Mouse (Mus musculus): ENCODE measurements around the gene Sult2b1. TPM values are rescaled to one million over a fixed set of nuclear protein-coding genes. Genes with fewer than 3 reads are reported as not detected.
A peak's percentile ranks its signal among the peaks of the same experiment; 100 is the strongest.

The Sult2b1 gene
- polyA plus RNA-seq, 1 experiment from 2014 or later, result 1.7 TPM

DNA sequence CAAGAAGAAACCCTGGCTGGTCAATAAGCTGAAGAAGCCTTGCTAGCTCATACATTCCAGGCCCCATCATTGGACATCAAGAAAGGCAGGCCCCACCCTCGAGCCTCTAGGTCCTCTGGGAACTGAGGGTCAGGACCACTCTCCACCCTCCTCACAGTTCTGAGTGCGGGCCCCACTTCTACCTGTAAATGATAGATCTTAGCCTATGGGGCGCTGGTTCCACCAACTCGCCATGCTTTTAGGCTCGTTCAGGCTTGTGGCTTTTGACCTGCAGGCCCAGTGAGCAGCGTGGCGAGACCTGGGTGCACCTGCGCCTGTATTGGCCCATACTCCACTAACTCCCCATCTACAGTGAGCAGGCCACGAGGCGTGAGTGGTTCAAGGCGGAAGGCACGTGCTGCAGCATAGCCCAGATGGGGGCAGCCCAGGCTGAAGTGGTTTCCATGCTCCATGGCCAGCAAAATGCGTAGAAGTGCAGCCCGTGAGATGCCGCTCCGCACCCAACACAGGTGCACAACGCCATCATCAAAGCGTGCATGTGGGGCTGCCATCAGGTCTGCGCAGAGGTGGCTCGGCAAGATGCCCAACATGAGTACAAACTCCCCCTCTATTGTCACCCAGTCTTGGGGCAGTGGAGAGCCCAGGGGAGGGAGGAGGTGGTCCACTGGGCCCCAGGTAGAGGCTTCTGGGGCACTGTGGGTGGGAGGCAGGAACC, 73.8 kb downstream of the Sult2b1 start:
- WGBS, result 91% methylated on average over 20 of the region's 20 CpGs
- peaks cover 74% of the 10 kb centered on the region for H3K4me1 ChIP-seq

DNA sequence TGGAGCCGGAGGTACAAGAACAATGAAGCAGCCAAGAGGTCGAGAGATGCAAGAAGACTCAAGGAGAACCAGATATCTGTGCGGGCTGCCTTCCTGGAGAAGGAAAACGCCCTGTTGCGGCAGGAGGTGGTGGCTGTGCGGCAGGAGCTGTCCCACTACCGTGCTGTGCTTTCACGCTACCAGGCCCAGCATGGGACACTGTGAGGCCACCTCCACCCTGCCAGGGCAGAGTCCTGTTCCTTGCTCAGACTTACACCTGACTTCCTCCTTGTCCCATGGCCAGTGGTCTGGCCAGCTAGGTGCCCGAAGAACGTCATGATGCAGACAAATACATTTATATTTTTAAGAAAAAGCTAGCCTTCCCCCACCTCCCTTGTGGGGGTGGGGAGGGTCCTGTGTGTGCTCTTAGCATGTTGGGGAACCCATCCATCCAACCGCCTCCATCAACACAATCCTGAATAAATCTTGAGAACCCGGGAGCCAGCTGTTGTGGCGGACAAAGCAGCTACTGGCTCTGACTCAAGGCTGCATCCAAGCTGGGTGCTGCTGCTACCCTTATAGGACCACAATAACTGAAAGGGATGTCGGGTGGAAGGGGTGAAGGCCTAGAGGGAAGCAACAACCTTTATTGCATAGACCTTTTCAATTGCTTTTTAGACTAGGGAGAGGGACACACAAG, 74.7 kb downstream of the Sult2b1 start:
- Histone ChIP-seq H3K4me3 (peak overlapping the region; percentile 5; the same call in 1 of the 2 replicates), H3K27me3 (replicated peaks; ENCODE audit: low read depth, poor library complexity, severe bottlenecking) (no peaks in the 10 kb centered on the region), H3K9me3 (no peaks in the 10 kb centered on the region), H3K4me1 (peaks cover 72% of the 10 kb centered on the region), H3K27ac (replicated peaks) (peak overlapping the region; percentile 37; the same call in 1 of the 2 replicates), H3K36me3 (replicated peaks) (peaks cover 52% of the 10 kb centered on the region)
- DNase-seq (ENCODE audit: low spot score), result no peak
- WGBS, result 82% methylated on average over 14 of the region's 14 CpGs

More for the DNA sequence above, 73.8 kb downstream of the Sult2b1 start:
- no peak overlapping the region for H3K4me3 ChIP-seq
- H3K27ac ChIP-seq (replicated peaks), result no peak overlapping the region
- H3K36me3 ChIP-seq (replicated peaks), result peaks cover 52% of the 10 kb centered on the region
- no peaks in the 10 kb centered on the region for H3K27me3 ChIP-seq (replicated peaks; ENCODE audit: low read depth, poor library complexity, severe bottlenecking)
- no peaks in the 10 kb centered on the region for H3K9me3 ChIP-seq
- no peak for DNase-seq (ENCODE audit: low spot score)

DNA sequence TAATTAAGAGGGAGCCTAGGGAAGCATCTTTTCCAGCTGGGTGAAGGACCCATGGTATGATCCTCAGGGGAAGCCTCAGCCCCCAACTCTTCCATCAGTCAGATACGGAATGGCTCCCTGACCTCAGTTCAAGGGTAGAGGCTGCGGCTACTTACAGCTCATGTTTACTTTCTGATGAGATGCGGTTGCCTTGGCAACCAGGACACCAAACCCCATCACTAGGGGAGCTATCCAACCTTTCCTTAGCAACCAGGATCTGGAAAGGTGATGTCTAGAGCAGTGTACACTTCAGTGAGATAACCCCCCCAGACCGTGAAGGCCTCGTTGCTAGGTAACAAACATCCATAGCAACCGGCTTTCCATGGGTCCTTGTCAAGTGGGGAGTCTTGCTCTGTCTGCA, 75.4 kb downstream of the Sult2b1 start:
- peak; percentile 59 for DNase-seq (ENCODE audit: low spot score)
- H3K27me3 ChIP-seq (replicated peaks; ENCODE audit: low read depth, poor library complexity, severe bottlenecking), result no peaks in the 10 kb centered on the region
- no peaks in the 10 kb centered on the region for H3K9me3 ChIP-seq
- H3K4me3 ChIP-seq, result peak overlapping the region; percentile 76; the same call in 1 of the 2 replicates
- H3K4me1 ChIP-seq, result peaks cover 68% of the 10 kb centered on the region
- peak overlapping the region; percentile 89; the same call in 1 of the 2 replicates for H3K27ac ChIP-seq (replicated peaks)
- peaks cover 49% of the 10 kb centered on the region for H3K36me3 ChIP-seq (replicated peaks)
- WGBS, result 58% methylated on average over 6 of the region's 6 CpGs

DNA sequence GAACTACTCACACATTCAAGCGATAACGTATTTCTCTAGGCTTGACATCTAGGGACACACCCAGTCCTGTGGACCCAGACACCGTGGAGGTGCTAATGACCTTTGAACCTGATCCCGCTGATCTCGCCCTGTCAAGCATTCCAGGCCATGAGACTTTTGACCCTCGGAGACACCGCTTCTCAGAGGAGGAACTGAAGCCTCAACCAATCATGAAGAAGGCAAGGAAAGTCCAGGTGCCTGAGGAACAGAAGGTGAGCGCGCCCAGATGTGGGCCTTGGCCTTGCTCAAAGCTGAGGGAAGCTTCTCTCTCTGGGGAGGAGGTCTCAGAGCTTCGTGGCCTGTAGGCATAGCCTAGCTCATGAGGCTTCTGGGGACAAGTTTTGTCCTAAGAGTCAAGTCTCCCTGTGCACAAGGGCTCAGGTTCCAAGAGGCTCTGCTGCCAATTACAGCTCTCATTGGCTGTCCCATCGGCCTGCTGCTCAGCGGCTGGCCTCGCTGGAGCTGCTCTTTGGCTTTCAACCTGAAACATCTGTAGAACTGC, 76.2 kb downstream of the Sult2b1 start:
- DNase-seq (ENCODE audit: low spot score), result peak; percentile 50
- 41% methylated on average over 13 of the region's 13 CpGs for WGBS
- H3K9me3 ChIP-seq, result no peaks in the 10 kb centered on the region
- H3K27ac ChIP-seq (replicated peaks), result peak overlapping the region; percentile 89
- no peaks in the 10 kb centered on the region for H3K27me3 ChIP-seq (replicated peaks; ENCODE audit: low read depth, poor library complexity, severe bottlenecking)
- H3K36me3 ChIP-seq (replicated peaks), result peaks cover 41% of the 10 kb centered on the region
- peaks cover 68% of the 10 kb centered on the region for H3K4me1 ChIP-seq
- peak overlapping the region; percentile 76 for H3K4me3 ChIP-seq

DNA sequence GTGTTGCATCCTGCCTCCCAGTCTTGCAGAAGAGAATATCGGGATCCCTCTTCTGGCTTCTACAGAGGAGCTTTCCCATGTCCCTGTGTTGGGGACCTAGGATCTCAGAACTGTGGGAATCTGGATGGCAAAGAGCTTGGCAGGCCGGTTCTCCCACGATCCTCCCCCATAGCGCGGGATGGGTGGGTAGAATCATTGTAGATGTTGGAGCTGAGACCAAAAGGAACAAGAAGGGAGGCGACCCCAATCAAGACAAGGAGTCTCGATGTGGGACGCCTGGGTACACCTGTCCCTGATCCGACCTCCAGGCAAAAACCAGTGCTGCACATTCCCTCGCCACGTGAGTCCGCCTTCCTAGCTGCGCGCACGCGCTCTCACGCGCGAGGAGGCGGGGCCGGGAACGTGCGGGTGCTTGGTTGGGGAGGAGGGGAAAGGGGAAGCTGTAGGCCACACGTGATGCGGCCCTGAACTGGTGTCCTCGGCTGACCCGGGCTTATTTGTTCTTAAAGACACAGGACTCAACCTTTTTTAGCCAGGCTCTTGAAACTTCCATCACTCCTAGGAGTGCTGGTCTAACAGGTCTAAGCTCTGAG, 77.0 kb downstream of the Sult2b1 start:
- 2% methylated on average over 27 of the region's 27 CpGs for WGBS
- Histone ChIP-seq H3K9me3 (no peaks in the 10 kb centered on the region), H3K4me1 (peaks cover 75% of the 10 kb centered on the region), H3K4me3 (peak overlapping the region; percentile 76), H3K27me3 (replicated peaks; ENCODE audit: low read depth, poor library complexity, severe bottlenecking) (peaks cover 4% of the 10 kb centered on the region; the same call in 1 of the 2 replicates), H3K36me3 (replicated peaks) (peaks cover 33% of the 10 kb centered on the region), H3K27ac (replicated peaks) (peak overlapping the region; percentile 89)
- peak; percentile 95 for DNase-seq (ENCODE audit: low spot score)

DNA sequence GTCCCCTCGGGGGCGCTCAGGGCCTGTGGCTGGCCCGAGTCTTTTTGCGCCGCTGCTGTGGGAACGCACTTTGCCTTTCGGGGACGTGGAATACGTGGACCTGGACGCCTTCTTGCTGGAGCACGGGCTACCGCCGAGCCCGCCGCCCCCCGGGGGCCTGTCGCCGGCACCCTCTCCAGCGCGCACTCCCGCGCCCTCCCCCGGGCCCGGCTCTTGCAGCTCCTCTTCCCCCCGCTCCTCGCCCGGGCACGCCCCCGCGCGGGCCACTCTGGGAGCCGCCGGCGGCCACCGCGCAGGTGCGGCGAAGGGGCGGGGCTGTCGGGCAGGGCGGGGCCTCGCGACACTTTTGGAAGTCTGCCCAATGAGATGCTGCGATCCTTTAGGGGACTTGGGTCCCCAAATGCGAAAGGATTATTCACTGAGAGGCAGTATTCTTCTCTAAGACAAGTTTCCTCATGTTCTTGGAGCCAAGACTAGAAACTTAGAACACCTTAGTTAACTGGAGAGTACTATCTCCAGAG, 77.7 kb downstream of the Sult2b1 start:
- H3K9me3 ChIP-seq, result no peaks in the 10 kb centered on the region
- H3K27ac ChIP-seq (replicated peaks), result peak overlapping the region; percentile 89
- WGBS, result under 1% methylated on average over 45 of the region's 45 CpGs
- H3K36me3 ChIP-seq (replicated peaks), result peaks cover 26% of the 10 kb centered on the region
- H3K4me1 ChIP-seq, result peaks cover 75% of the 10 kb centered on the region
- H3K4me3 ChIP-seq, result peak overlapping the region; percentile 76
- DNase-seq (ENCODE audit: low spot score), result peak; percentile 93
- peaks cover 6% of the 10 kb centered on the region; the same call in 1 of the 2 replicates for H3K27me3 ChIP-seq (replicated peaks; ENCODE audit: low read depth, poor library complexity, severe bottlenecking)

DNA sequence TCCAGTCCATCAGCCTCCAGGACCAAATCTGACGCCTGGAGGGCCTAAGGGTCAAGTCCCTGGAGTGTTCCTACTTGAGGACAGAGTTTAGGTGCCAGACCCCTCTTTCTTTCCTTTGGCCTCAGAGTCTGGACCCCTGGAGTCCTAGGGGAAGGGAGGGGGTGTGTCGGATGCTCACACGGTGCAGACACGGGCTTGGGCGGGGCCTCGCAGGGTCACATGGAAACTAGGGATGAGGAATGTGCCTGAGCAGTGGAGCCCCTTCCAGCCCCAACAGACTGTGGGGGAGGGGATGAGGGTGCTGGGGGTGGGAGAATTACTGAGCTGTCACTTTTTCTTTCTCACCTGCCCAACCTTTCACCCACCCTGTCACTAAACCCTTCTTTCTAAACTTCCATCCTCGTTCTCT, 78.6 kb downstream of the Sult2b1 start:
- peak; percentile 80 for DNase-seq (ENCODE audit: low spot score)
- WGBS, result 0% methylated on average over 7 of the region's 7 CpGs
- Histone ChIP-seq H3K9me3 (no peaks in the 10 kb centered on the region), H3K27ac (replicated peaks) (peak overlapping the region; percentile 89), H3K4me3 (peak overlapping the region; percentile 76), H3K36me3 (replicated peaks) (peaks cover 17% of the 10 kb centered on the region), H3K27me3 (replicated peaks; ENCODE audit: low read depth, poor library complexity, severe bottlenecking) (peaks cover 15% of the 10 kb centered on the region), H3K4me1 (peaks cover 82% of the 10 kb centered on the region)

DNA sequence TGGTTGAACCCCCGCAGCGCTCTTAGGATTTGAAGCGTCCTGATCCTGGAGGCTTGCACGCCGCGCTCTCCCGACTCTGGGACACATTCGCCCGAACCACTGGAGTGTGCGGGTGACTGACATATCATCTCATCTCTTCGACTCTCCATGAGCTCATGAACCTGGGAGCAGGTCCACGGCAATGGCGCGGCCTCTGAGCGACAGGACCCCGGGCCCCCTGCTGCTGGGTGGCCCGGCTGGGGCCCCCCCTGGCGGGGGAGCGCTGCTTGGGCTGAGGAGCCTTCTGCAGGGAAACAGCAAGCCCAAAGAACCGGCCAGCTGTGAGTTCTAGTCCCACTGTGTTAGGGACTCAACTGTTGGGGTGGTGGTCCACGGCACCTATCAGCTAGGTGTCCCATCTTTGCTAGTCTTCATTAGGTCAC, 79.0 kb downstream of the Sult2b1 start:
- Histone ChIP-seq H3K9me3 (no peaks in the 10 kb centered on the region), H3K27me3 (replicated peaks; ENCODE audit: low read depth, poor library complexity, severe bottlenecking) (peaks cover 19% of the 10 kb centered on the region), H3K27ac (replicated peaks) (peak overlapping the region; percentile 89), H3K36me3 (replicated peaks) (peaks cover 13% of the 10 kb centered on the region), H3K4me1 (peaks cover 85% of the 10 kb centered on the region), H3K4me3 (peak overlapping the region; percentile 76)
- DNase-seq (ENCODE audit: low spot score), result peak; percentile 64
- under 1% methylated on average over 21 of the region's 21 CpGs for WGBS

DNA sequence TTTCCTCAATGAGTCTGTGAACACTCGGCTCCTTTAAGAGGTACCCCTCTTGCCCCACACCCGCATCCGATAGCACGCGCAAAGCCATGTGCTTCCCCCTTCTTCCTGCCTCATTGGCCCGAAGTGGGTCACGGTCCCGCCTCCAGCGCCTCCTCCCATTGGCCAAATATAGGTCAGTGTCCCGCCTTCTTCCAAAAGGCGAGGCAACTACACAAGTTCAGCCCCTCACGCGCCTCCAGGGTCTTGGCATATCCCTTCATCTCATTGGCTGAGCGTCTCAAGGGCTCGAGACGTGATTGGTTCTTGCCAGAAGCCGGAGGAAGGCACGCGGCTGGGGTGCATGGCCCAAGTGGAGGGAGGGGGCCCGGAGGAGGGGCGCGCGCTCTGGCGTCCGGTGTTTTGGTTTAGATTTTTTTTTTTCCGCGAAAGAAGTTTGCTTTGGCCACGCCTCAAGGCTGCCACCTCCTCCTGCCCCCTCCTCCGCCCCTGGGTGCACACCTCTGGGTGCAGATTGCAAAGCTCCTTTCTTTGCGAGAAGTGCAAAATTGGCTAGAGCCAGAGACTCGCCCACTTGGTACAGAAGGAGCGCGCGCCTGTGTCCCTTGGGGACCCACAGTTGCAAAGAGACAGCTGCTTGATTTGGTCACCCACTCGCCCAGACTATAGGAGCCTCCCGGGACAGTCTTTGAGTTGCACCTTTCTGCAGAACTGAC, 79.6 kb downstream of the Sult2b1 start, which contains the start of gene Dbp:
TSS of gene Dbp (plus strand) at position 359 of the 713 bp plus-strand sequence.
- peaks cover 7% of the 10 kb centered on the region for H3K36me3 ChIP-seq (replicated peaks)
- under 1% methylated on average over 36 of the region's 36 CpGs for WGBS
- peak within 1 kb of the TSS; percentile 89 for H3K27ac ChIP-seq (replicated peaks)
- peaks cover 85% of the 10 kb centered on the region for H3K4me1 ChIP-seq
- peak; percentile 99 for DNase-seq (ENCODE audit: low spot score)
- H3K27me3 ChIP-seq (replicated peaks; ENCODE audit: low read depth, poor library complexity, severe bottlenecking), result peaks cover 25% of the 10 kb centered on the region
- H3K9me3 ChIP-seq, result no peaks in the 10 kb centered on the region
- peak within 1 kb of the TSS; percentile 76 for H3K4me3 ChIP-seq

DNA sequence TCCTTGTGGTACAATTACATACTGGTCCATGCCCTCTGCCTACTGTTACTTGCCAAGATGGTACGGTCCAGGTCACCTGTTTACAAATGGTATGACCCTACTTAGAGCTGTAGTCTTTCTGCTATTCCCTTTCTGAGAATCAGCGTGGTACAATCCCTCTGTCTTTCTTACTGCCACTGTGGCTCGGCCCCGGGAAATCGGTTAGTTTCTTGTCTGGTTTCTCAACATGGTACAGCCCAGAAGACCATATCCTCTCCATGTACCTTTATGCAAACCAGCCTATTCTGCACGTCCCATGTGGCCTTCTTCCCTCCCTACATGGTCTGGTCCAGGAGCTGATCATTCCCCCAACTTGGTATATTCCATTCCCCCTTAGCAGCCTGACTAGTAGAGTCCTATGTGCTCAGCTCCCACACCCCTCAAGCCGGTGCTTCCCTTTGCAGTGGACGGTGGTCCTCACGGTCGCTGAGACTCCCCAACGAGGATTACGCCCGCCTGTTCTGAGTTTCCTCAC, 80.4 kb downstream of the Sult2b1 start:
- DNase-seq (ENCODE audit: low spot score), result peak; percentile 76
- H3K27ac ChIP-seq (replicated peaks), result peak overlapping the region; percentile 88
- peaks cover 32% of the 10 kb centered on the region for H3K27me3 ChIP-seq (replicated peaks; ENCODE audit: low read depth, poor library complexity, severe bottlenecking)
- peak overlapping the region; percentile 76 for H3K4me3 ChIP-seq
- H3K9me3 ChIP-seq, result no peaks in the 10 kb centered on the region
- H3K4me1 ChIP-seq, result peaks cover 85% of the 10 kb centered on the region
- H3K36me3 ChIP-seq (replicated peaks), result no peaks in the 10 kb centered on the region
- WGBS, result under 1% methylated on average over 13 of the region's 13 CpGs

DNA sequence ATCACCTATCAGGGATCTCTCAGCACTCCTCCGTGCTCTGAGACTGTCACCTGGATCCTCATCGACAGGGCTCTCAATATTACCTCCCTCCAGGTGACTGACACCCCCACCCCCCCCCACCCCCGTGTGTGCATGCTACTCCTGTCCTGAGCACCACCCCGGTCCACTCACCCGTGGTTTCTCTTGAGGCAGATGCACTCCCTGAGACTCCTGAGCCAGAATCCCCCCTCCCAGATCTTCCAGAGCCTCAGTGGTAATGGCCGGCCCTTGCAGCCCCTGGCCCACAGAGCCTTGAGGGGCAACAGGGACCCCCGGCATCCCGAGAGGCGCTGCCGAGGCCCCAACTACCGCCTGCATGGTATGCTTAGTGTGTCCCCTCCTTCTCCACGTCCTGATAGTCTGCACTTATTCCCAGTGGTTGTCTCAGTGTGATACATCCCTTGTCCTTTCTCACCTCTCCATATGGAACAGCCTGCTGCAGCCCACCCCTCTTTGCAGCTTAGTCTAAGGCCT, 80.9 kb downstream of the Sult2b1 start:
- peak overlapping the region; percentile 76 for H3K4me3 ChIP-seq
- H3K9me3 ChIP-seq, result no peaks in the 10 kb centered on the region
- H3K27ac ChIP-seq (replicated peaks), result peak overlapping the region; percentile 88
- no peaks in the 10 kb centered on the region for H3K36me3 ChIP-seq (replicated peaks)
- H3K4me1 ChIP-seq, result peaks cover 80% of the 10 kb centered on the region
- 46% methylated on average over 12 of the region's 12 CpGs for WGBS
- H3K27me3 ChIP-seq (replicated peaks; ENCODE audit: low read depth, poor library complexity, severe bottlenecking), result peaks cover 38% of the 10 kb centered on the region
- DNase-seq (ENCODE audit: low spot score), result no peak
